ENCODE assay signal across 10 mouse cellular contexts in the genomic region with DNA sequence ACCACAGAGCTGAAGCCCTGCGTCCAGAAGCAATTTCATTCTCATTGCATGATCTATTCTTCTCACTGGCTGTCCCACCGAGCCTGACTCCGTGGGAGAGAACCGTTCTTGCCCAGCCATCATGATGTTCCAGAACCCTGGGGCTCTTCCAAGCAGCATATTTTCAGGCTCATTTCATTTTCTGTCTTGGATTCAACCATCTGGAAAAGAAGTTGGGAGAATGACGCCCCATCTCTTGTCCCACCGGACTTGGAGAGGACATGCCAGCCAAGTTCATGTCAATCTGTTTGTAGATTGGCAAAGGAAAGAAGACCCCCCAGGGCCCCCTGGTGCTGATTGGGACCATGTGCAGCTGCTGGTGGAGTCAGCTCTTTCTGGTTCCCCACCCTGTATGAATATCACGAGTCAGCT.
DNase-seq lines count a peak whose midpoint lies in the region; ATAC-seq and TF ChIP-seq lines count a peak whose summit lies in the region.
"Had no signal": no experiment of that assay in that cellular context is flagged by ENCODE, and none has a peak within 500 bp of the region (broad histone marks: within the 10 kb centered on the region; RNA-seq: fewer than 3 reads in every experiment).

No protein-coding gene starts in this region.

- no peaks in the 10 kb centered on the region for H3K9me3 ChIP-seq in limb, embryonic 14.5 days (ENCODE audit: control insufficient read depth, low read length)
- H3K9me3 ChIP-seq in limb, embryonic 10.5 days (replicated peaks), result no peaks in the 10 kb centered on the region
- H3K9me3 ChIP-seq: limb, embryonic 12.5 days had no signal

- no peak for TF ChIP-seq POLR2A in limb, embryonic 14.5 days (IDR thresholded peaks at IDR 0.05; ENCODE audit: borderline replicate concordance, extremely low read depth, insufficient read depth, insufficient read length)
- no peak for TF ChIP-seq POLR2A in kidney, adult 2 months (IDR thresholded peaks at IDR 0.05; ENCODE audit: low read depth, low read length)

- H3K9ac ChIP-seq in limb, embryonic 14.5 days (ENCODE audit: low read depth, low read length, severe bottlenecking), result no peak overlapping the region
- H3K9ac ChIP-seq: limb, embryonic 12.5 days had no signal

- no peak for TF ChIP-seq CTCF in kidney, adult 2 months (conservative IDR thresholded peaks at IDR 0.05; ENCODE audit: insufficient read depth, insufficient read length, low read depth, low read length)

- ATAC-seq in limb, embryonic 14.5 days (ENCODE audit: low FRiP score, low read depth), result no peak

- H3K27ac ChIP-seq in limb, embryonic 14.5 days (replicated peaks; ENCODE audit: low read depth, low read length), result no peak overlapping the region
- H3K27ac ChIP-seq in limb, embryonic 10.5 days, result no peak overlapping the region
- H3K27ac ChIP-seq in kidney, adult 2 months (ENCODE audit: insufficient read depth, low read depth, low read length), result no peak overlapping the region
- H3K27ac ChIP-seq: limb, embryonic 12.5 days had no signal

- H3K4me3 ChIP-seq in limb, embryonic 14.5 days (replicated peaks; ENCODE audit: low read length), result no peak overlapping the region
- no peak overlapping the region for H3K4me3 ChIP-seq in limb, embryonic 10.5 days
- no peak overlapping the region for H3K4me3 ChIP-seq in kidney, adult 2 months (ENCODE audit: insufficient read depth, low read depth, low read length)
- H3K4me3 ChIP-seq: limb, embryonic 12.5 days had no signal

- H3K27me3 ChIP-seq in limb, embryonic 14.5 days (ENCODE audit: control insufficient read depth, insufficient read depth, low read length), result no peaks in the 10 kb centered on the region
- no peaks in the 10 kb centered on the region for H3K27me3 ChIP-seq in limb, embryonic 10.5 days (ENCODE audit: low read depth, poor library complexity, severe bottlenecking)
- H3K27me3 ChIP-seq in kidney, adult 2 months (replicated peaks; ENCODE audit: control insufficient read depth, insufficient read depth, low read length), result no peaks in the 10 kb centered on the region
- H3K27me3 ChIP-seq: limb, embryonic 12.5 days had no signal

- no peak overlapping the region for H3K4me2 ChIP-seq in limb, embryonic 14.5 days (replicated peaks; ENCODE audit: low read depth, low read length, severe bottlenecking)
- H3K4me2 ChIP-seq: limb, embryonic 12.5 days had no signal

- no peaks in the 10 kb centered on the region for H3K36me3 ChIP-seq in limb, embryonic 14.5 days (ENCODE audit: control insufficient read depth, insufficient read depth, low read length)
- no peaks in the 10 kb centered on the region for H3K36me3 ChIP-seq in limb, embryonic 10.5 days
- no peaks in the 10 kb centered on the region for H3K36me3 ChIP-seq in kidney, adult 2 months (ENCODE audit: control insufficient read depth, insufficient read depth, low read length)
- H3K36me3 ChIP-seq: limb, embryonic 12.5 days had no signal

- intact Hi-C loops in heart, postnatal 25 days (cut with DNase I), result loop anchor here (10.0 kb wide), 1 partner anchor 304 kb away; no protein-coding TSS in a partner anchor

- H3K4me1 ChIP-seq in limb, embryonic 14.5 days (ENCODE audit: control insufficient read depth, insufficient read depth, low read length), result no peaks in the 10 kb centered on the region
- no peaks in the 10 kb centered on the region for H3K4me1 ChIP-seq in limb, embryonic 10.5 days
- H3K4me1 ChIP-seq in kidney, adult 2 months (ENCODE audit: control insufficient read depth, insufficient read depth, low read length), result no peaks in the 10 kb centered on the region
- H3K4me1 ChIP-seq: limb, embryonic 12.5 days had no signal

- WGBS in limb, embryonic 14.5 days, result 84% methylated on average over 7 of the region's 7 CpGs
- 93% methylated on average over 7 of the region's 7 CpGs for WGBS in limb, embryonic 10.5 days
- 79% methylated on average over 7 of the region's 7 CpGs for WGBS in kidney, adult 2 months

- peak; percentile 4 for DNase-seq in cerebellum, adult 9-10 months
- no peak for DNase-seq in cerebellum, adult 11 months
- peak; percentile 3 for DNase-seq in limb, embryonic 14.5 days (ENCODE audit: low spot score)
- DNase-seq in limb, embryonic 10.5 days (ENCODE audit: low spot score), result no peak
- DNase-seq in heart, postnatal 25 days (ENCODE audit: low spot score), result peak; percentile 47
- DNase-seq in lung, postnatal 4 days, result peak; percentile 10 to 46
- DNase-seq in urinary bladder, postnatal 4 days (ENCODE audit: low spot score in 2 of 2), result no peak
- DNase-seq in kidney, adult 2 months, result no peak
- DNase-seq: cerebellum, adult 8-10 months had no signal

Comparison
In these comparisons a context has a peak if more than half of its experiments do, and no peak if none do; other contexts are left out.
1. DNase-seq: peak in cerebellum, adult 9-10 months (single experiment), limb, embryonic 14.5 days (single experiment), heart, postnatal 25 days (single experiment) and lung, postnatal 4 days (2 of 2); none in cerebellum, adult 11 months (single experiment), limb, embryonic 10.5 days (single experiment), urinary bladder, postnatal 4 days (0 of 2) and kidney, adult 2 months (single experiment).